Mouse (Mus musculus) ES-Bruce4 (cell line): ENCODE data around the gene Tcte1.

Experiments used
- CTCF ChIP-seq: IDR thresholded peaks from one replicate; pipeline ENCODE4 v1.8.1; 2011; ENCODE audit warnings: low read depth, low read length
- POLR2A ChIP-seq: IDR thresholded peaks from one replicate; pipeline ENCODE4 v1.8.1; 2011; ENCODE audit warnings: low read length; ENCODE audit not compliant: insufficient read depth

DNA sequence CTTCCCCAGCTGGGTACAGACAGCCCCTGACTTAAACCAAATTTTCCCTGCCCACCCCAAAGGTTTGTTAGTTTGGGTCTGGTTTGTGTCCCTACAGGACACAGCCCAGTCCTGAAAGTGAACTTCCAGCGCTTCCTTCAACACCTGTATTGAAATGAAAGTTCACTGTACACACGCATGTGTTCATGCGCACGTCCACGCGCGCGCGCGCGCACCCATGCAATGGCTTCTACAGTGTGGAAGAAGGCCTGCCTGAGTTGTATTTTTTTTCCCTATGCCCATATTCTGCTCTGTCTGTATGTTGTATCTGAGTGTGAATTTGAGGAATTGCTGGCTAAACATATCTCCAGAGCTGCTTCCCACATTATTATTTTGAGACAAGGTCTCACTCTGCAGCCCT, 41.9 kb downstream of the Tcte1 start:
- TF ChIP-seq CTCF (no peak), POLR2A (no peak)
